Mouse (Mus musculus) embryonic facial prominence, embryonic 12.5 days (tissue): ENCODE measurements around the gene Arhgap32. TPM values are rescaled to one million over a fixed set of nuclear protein-coding genes. Genes with fewer than 3 reads are reported as not detected.

ENCODE experiments used
- microRNA-seq: library from miRNA; unstranded; fragments of <30 nt; microRNA quantifications from one replicate; pipeline ENCODE4, GENCODE M21; 2017
- polyA plus RNA-seq: library from polyadenylated mRNA; unstranded; fragments of >200 nt; fragmentation: Nextera tagmentation; extraction: Ambion mirVana; gene quantifications from 2 replicates; pipeline ENCODE4 v1.2.1, GENCODE M21; 2016

Arhgap32 gene
- polyA plus RNA-seq, 1 experiment from 2014 or later = 6.1 TPM

Small RNAs within 50 kb of the gene (microRNA-seq; reads per million reads assigned to microRNA genes)
- not detected for gene Gm44453

Other genes with a start within 250 kb of the Arhgap32 start
- gene Barx2, start 202.7 kb upstream of the Arhgap32 start, polyA plus RNA-seq = 1.1 and 1.8 TPM in 2 replicates
- 0.33 and 0.36 TPM in 2 replicates for gene Kcnj5, start 228.2 kb downstream of the Arhgap32 start, polyA plus RNA-seq